Mouse (Mus musculus): ENCODE results near the gene Nebl. TPM values are rescaled to one million over a fixed set of nuclear protein-coding genes. Genes with fewer than 3 reads are reported as not detected.
"Not testable (repeated sequence)": the region's sequence is repeated elsewhere in the genome, so short reads cannot be mapped to it uniquely, and the experiment has no call there.

Gene Nebl
- polyA plus RNA-seq, 1 experiment from 2014 or later, result 0.41 TPM

- H3K27ac ChIP-seq, result 0 out of 2 replicates have a peak overlapping the region, but pooled peaks have one; percentile 0
- WGBS (ENCODE audit: insufficient replicate concordance), result 44% methylated on average over 12 of the region's 12 CpGs
- no peak overlapping the region for H3K4me3 ChIP-seq
- ATAC-seq, result no peak
- no peak overlapping the region for H3K9ac ChIP-seq
- no peak overlapping the region for H3K4me2 ChIP-seq
- H3K4me1 ChIP-seq, result peaks cover 26% of the 10 kb centered on the region
- H3K27me3 ChIP-seq (replicated peaks), result no peaks in the 10 kb centered on the region
- H3K9me3 ChIP-seq (replicated peaks), result no peaks in the 10 kb centered on the region
- no peaks in the 10 kb centered on the region for H3K36me3 ChIP-seq
Observed at GRCm38 (mm10) chr2:17363337-17364216, 367.7 kb downstream of the Nebl start.

- Histone ChIP-seq H3K27me3 (replicated peaks) (no peaks in the 10 kb centered on the region), H3K27ac (no peak overlapping the region), H3K4me3 (no peak overlapping the region), H3K9ac (no peak overlapping the region), H3K9me3 (replicated peaks) (no peaks in the 10 kb centered on the region), H3K4me2 (no peak overlapping the region), H3K36me3 (no peaks in the 10 kb centered on the region), H3K4me1 (peaks cover 26% of the 10 kb centered on the region)
- 54% methylated on average over 1 of the region's 1 CpGs for WGBS (ENCODE audit: insufficient replicate concordance)
- ATAC-seq, result no peak
Observed at GRCm38 (mm10) chr2:17362181-17362580, 369.1 kb downstream of the Nebl start.

GRCm38 (mm10) chr2:17344643-17345042 is 386.6 kb downstream of the Nebl start:
- Histone ChIP-seq H3K4me1 (no peaks in the 10 kb centered on the region), H3K27ac (no peak overlapping the region), H3K27me3 (replicated peaks) (no peaks in the 10 kb centered on the region), H3K9ac (no peak overlapping the region), H3K4me2 (no peak overlapping the region), H3K4me3 (no peak overlapping the region), H3K9me3 (replicated peaks) (no peaks in the 10 kb centered on the region), H3K36me3 (no peaks in the 10 kb centered on the region)
- WGBS (ENCODE audit: insufficient replicate concordance), result 88% methylated on average over 1 of the region's 1 CpGs
- no peak for ATAC-seq

GRCm38 (mm10) chr2:17335451-17335850 is 395.8 kb downstream of the Nebl start:
- H3K4me1 ChIP-seq, result no peaks in the 10 kb centered on the region
- H3K9ac ChIP-seq, result no peak overlapping the region
- no peaks in the 10 kb centered on the region for H3K9me3 ChIP-seq (replicated peaks)
- no peaks in the 10 kb centered on the region for H3K27me3 ChIP-seq (replicated peaks)
- no peak for ATAC-seq
- no peak overlapping the region for H3K4me3 ChIP-seq
- H3K36me3 ChIP-seq, result no peaks in the 10 kb centered on the region
- no peak overlapping the region for H3K27ac ChIP-seq
- no peak overlapping the region for H3K4me2 ChIP-seq
- 71% methylated on average over 5 of the region's 5 CpGs for WGBS (ENCODE audit: insufficient replicate concordance)

- H3K4me1 ChIP-seq, result no peaks in the 10 kb centered on the region
- no peak overlapping the region for H3K27ac ChIP-seq
- H3K4me3 ChIP-seq, result no peak overlapping the region
- WGBS (ENCODE audit: insufficient replicate concordance), result 69% methylated on average over 1 of the region's 1 CpGs
- no peak overlapping the region for H3K4me2 ChIP-seq
- no peak for ATAC-seq
- no peaks in the 10 kb centered on the region for H3K9me3 ChIP-seq (replicated peaks)
- H3K27me3 ChIP-seq (replicated peaks), result no peaks in the 10 kb centered on the region
- no peaks in the 10 kb centered on the region for H3K36me3 ChIP-seq
- H3K9ac ChIP-seq, result no peak overlapping the region
Observed at GRCm38 (mm10) chr2:17326590-17326989, 404.7 kb downstream of the Nebl start.

- H3K4me3 ChIP-seq, result no peak overlapping the region
- no peak overlapping the region for H3K27ac ChIP-seq
- no peaks in the 10 kb centered on the region for H3K9me3 ChIP-seq (replicated peaks)
- no peak overlapping the region for H3K4me2 ChIP-seq
- no peaks in the 10 kb centered on the region for H3K27me3 ChIP-seq (replicated peaks)
- no peak overlapping the region for H3K9ac ChIP-seq
- no peaks in the 10 kb centered on the region for H3K36me3 ChIP-seq
- no peak for ATAC-seq
- 69% methylated on average over 5 of the region's 5 CpGs for WGBS (ENCODE audit: insufficient replicate concordance)
- no peaks in the 10 kb centered on the region for H3K4me1 ChIP-seq
Observed at GRCm38 (mm10) chr2:17316850-17317249, 414.4 kb downstream of the Nebl start.

GRCm38 (mm10) chr2:17301379-17301778 is 429.9 kb downstream of the Nebl start:
- no peak overlapping the region for H3K9ac ChIP-seq
- H3K4me2 ChIP-seq, result no peak overlapping the region
- H3K9me3 ChIP-seq (replicated peaks), result no peaks in the 10 kb centered on the region
- H3K27ac ChIP-seq, result no peak overlapping the region
- H3K4me3 ChIP-seq, result no peak overlapping the region
- no peaks in the 10 kb centered on the region for H3K4me1 ChIP-seq
- ATAC-seq, result no peak
- no peaks in the 10 kb centered on the region for H3K27me3 ChIP-seq (replicated peaks)
- H3K36me3 ChIP-seq, result no peaks in the 10 kb centered on the region

- H3K4me3 ChIP-seq, result no peak overlapping the region
- no peak for ATAC-seq
- WGBS (ENCODE audit: insufficient replicate concordance), result 35% methylated on average over 1 of the region's 1 CpGs
- H3K27ac ChIP-seq, result no peak overlapping the region
- no peaks in the 10 kb centered on the region for H3K36me3 ChIP-seq
- H3K4me2 ChIP-seq, result no peak overlapping the region
- no peaks in the 10 kb centered on the region for H3K9me3 ChIP-seq (replicated peaks)
- no peak overlapping the region for H3K9ac ChIP-seq
- H3K4me1 ChIP-seq, result no peaks in the 10 kb centered on the region
- H3K27me3 ChIP-seq (replicated peaks), result no peaks in the 10 kb centered on the region
Observed at GRCm38 (mm10) chr2:17297496-17297895, 433.8 kb downstream of the Nebl start.

GRCm38 (mm10) chr2:17295257-17295656 is 436.0 kb downstream of the Nebl start:
- H3K27ac ChIP-seq; H3K4me1 ChIP-seq; H3K36me3 ChIP-seq; H3K4me3 ChIP-seq; H3K27me3 ChIP-seq (replicated peaks); ATAC-seq; H3K9ac ChIP-seq; H3K4me2 ChIP-seq; H3K9me3 ChIP-seq (replicated peaks): not testable (repeated sequence)
- 58% methylated on average over 5 of the region's 5 CpGs for WGBS (ENCODE audit: insufficient replicate concordance)

Small RNA genes lying within 50 kb of the gene (microRNA-seq; reads per million reads assigned to microRNA genes)
- not detected for gene Mir6419

All from liver, embryonic 12.5 days (tissue).